Mouse (Mus musculus): ENCODE measurements around the gene Pafah1b3. TPM values are rescaled to one million over a fixed set of nuclear protein-coding genes. Genes with fewer than 3 reads are reported as not detected.
A peak's percentile ranks its signal among the peaks of the same experiment; 100 is the strongest.

The Pafah1b3 gene
- polyA plus RNA-seq, 1 experiment from 2014 or later: 198 TPM

DNA sequence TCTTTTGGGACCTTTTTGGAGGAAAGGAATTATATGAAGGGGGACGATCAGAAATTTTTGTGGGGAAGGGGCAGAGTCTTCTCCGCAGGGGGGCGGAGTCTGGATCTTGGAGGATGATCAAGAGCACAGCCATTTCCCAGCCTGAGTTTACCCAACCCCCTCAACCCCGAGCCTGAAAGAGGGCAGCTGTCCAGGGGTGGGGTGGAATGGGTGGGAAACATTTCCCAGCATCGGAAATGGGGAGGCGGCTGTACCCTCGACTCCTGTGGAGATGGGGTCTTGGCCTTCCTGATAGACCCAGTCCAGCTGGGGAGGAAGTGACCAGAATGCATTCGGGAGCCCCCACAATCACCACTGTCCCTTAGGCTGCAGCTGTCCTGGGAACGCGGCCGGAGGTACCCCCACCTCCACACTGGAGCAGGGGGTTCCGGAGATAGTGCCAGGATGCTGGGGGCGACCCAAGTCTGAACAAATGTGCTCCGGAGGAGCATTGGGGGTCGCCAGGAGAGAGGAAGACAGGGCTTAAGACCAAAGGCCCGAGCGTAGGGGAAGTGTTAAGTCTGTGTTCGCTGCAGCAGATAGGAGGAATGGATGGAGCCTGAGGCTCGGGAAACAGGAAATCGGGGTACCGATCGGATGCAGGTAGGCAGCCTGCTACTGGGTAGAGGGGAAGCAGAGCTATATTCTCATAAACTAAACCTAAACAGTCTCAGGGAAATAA lies 46.6 kb downstream of the Pafah1b3 start:
- peak overlapping the region; percentile 97 for H3K4me3 ChIP-seq (ENCODE audit: low read depth, low read length)
- peak overlapping the region; percentile 97 for H3K27ac ChIP-seq (ENCODE audit: low read depth)
- H3K36me3 ChIP-seq (ENCODE audit: control insufficient read depth, insufficient read depth, low read length): 0 out of 2 replicates have a peak, but pooled peaks cover 1% of the 10 kb centered on the region
- H3K9ac ChIP-seq (ENCODE audit: low read length): peak overlapping the region; percentile 97
- DNase-seq (ENCODE audit: low spot score) (peak; percentile 72), ATAC-seq (replicated peaks; ENCODE audit: low FRiP score, low TSS enrichment, low read depth) (peak; percentile 34)
- no peaks in the 10 kb centered on the region for H3K27me3 ChIP-seq (replicated peaks; ENCODE audit: control insufficient read depth, insufficient read depth, low read length)
- 5% methylated on average over 22 of the region's 22 CpGs for WGBS
- H3K4me1 ChIP-seq (replicated peaks; ENCODE audit: control insufficient read depth, insufficient read depth, low read length): peaks cover 31% of the 10 kb centered on the region
- peak overlapping the region; percentile 98 for H3K4me2 ChIP-seq (ENCODE audit: low read length)
- no peaks in the 10 kb centered on the region for H3K9me3 ChIP-seq (ENCODE audit: control insufficient read depth, low read length)

DNA sequence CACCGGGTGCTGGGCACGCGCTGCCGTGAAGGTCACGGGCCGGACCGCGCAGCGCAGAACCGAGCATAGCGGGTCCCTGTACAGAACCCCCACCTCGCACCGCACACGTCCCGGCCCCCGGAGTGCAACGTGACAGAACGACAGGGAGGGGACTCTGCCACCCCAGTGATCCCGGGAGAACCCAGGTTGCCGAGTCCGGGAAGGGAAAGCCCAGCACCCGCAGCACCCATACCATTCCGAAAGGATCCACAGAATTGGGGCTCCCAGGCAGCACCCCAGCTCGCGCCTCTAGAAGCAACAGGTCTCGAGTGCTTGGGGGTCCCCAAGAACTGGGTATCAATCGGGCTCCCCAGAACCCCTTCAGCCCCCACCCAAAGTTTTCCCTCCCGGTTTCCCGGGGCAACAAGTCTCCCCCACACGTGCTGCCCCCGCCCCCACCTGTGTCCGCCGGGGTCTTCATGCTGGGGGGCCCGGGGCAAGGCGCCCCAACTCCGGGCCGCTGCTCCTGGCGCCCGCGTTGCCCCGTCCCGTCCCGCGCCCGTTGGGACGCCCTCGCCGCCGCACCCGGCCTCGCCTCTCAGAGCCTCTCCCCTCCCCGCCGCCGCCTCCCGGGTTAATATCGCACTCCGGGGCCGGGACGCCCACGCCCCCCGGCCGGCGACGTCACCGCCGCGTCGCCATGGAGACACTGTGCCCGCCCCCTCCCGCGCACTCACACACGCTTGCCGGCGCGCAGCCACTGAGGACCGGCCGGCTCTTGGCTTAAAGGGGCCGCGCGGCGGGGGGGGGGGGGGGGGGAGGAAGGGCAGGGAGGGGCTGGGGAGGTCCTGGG lies 47.4 kb downstream of the Pafah1b3 start, which contains the start of gene Erf:
Erf (minus strand) TSS at position 621 of the 832 bp plus-strand sequence.
- H3K4me2 ChIP-seq (ENCODE audit: low read length): peak within 1 kb of the TSS; percentile 98
- H3K9me3 ChIP-seq (ENCODE audit: control insufficient read depth, low read length): no peaks in the 10 kb centered on the region
- H3K4me3 ChIP-seq (ENCODE audit: low read depth, low read length): peak within 1 kb of the TSS; percentile 97
- H3K27me3 ChIP-seq (replicated peaks; ENCODE audit: control insufficient read depth, insufficient read depth, low read length): no peaks in the 10 kb centered on the region
- ATAC-seq (replicated peaks; ENCODE audit: low FRiP score, low TSS enrichment, low read depth): peak; percentile 72
- peaks cover 36% of the 10 kb centered on the region for H3K4me1 ChIP-seq (replicated peaks; ENCODE audit: control insufficient read depth, insufficient read depth, low read length)
- DNase-seq (ENCODE audit: low spot score): peak; percentile 99
- under 1% methylated on average over 54 of the region's 81 CpGs for WGBS
- H3K36me3 ChIP-seq (ENCODE audit: control insufficient read depth, insufficient read depth, low read length): peaks cover 10% of the 10 kb centered on the region
- H3K9ac ChIP-seq (ENCODE audit: low read length): peak within 1 kb of the TSS; percentile 97
- peak within 1 kb of the TSS; percentile 97 for H3K27ac ChIP-seq (ENCODE audit: low read depth)

DNA sequence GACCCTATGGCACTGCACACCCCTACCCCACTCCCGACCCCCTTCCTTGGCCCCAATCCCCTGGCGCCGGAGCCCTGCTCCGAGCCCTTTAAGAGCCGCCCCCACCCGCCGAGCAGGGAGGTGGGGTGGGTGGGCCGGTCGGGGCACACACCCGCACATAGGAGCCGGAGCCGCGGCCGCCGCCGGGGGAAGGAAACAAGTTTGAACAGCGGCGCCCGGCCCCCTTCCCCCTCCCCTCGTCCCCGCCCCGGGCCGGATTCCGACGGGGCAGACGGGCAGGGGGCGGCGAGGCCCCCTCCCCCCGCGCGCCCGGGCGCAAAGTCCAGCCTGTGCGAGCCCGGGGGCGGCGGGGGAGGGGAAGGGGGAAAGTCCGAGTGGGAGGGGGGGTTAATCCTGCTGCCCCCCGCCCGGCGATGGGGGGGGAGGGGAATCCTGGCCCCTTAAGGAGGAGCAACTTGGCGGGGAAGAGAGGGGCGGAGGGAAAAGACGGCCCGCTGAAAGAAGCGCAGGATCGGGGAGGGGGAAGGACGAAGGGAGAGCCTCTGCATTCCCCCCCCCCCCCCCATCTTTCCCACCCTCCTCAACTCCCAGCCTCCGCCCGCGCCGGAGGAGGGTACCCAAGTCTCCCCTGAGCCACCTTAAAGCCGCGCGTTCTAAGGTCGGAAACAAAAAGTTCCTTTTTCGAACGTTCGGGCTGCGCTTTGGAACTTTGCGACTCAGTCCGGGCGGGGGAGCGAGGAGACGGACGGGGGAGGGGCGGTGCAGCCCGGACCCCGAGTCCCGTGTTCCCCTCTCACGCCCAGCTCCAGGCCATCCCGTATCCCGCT lies 48.3 kb downstream of the Pafah1b3 start:
- no peaks in the 10 kb centered on the region for H3K27me3 ChIP-seq (replicated peaks; ENCODE audit: control insufficient read depth, insufficient read depth, low read length)
- H3K4me3 ChIP-seq (ENCODE audit: low read depth, low read length): peak overlapping the region; percentile 97
- peak overlapping the region; percentile 98 for H3K4me2 ChIP-seq (ENCODE audit: low read length)
- WGBS: under 1% methylated on average over 48 of the region's 73 CpGs
- no peaks in the 10 kb centered on the region for H3K9me3 ChIP-seq (ENCODE audit: control insufficient read depth, low read length)
- H3K36me3 ChIP-seq (ENCODE audit: control insufficient read depth, insufficient read depth, low read length): peaks cover 18% of the 10 kb centered on the region
- peak; percentile 56 for ATAC-seq (replicated peaks; ENCODE audit: low FRiP score, low TSS enrichment, low read depth)
- H3K4me1 ChIP-seq (replicated peaks; ENCODE audit: control insufficient read depth, insufficient read depth, low read length): peaks cover 36% of the 10 kb centered on the region
- peak overlapping the region; percentile 97 for H3K9ac ChIP-seq (ENCODE audit: low read length)
- DNase-seq (ENCODE audit: low spot score): peak; percentile 90
- H3K27ac ChIP-seq (ENCODE audit: low read depth): peak overlapping the region; percentile 97

DNA sequence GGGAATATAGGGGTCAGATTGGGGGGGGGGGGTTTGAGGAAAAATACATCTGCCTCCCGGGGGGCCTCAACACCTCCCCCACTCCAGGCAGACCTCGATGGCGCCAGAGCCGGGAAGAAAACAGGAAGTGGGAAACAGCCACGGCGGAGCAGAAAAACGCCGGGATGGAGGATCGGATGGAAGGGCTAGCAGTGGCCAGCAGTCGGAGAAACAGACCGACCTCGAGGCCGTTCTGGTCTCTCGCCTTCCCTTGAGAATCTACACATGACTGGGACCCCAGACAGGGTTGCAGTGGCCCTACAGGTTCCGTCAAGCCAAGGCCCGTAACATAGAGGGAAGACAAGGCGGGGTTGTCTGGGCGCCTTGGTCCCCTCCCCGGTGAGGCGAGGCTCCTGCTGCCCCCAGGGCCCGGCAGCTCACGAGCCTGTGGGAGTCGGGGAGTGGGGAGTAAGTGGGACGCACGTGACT lies 48.9 kb downstream of the Pafah1b3 start:
- Histone ChIP-seq H3K4me1 (replicated peaks; ENCODE audit: control insufficient read depth, insufficient read depth, low read length) (peaks cover 36% of the 10 kb centered on the region), H3K36me3 (ENCODE audit: control insufficient read depth, insufficient read depth, low read length) (peaks cover 25% of the 10 kb centered on the region), H3K9me3 (ENCODE audit: control insufficient read depth, low read length) (no peaks in the 10 kb centered on the region), H3K4me2 (ENCODE audit: low read length) (peak overlapping the region; percentile 98), H3K4me3 (ENCODE audit: low read depth, low read length) (peak overlapping the region; percentile 97), H3K27me3 (replicated peaks; ENCODE audit: control insufficient read depth, insufficient read depth, low read length) (no peaks in the 10 kb centered on the region), H3K9ac (ENCODE audit: low read length) (peak overlapping the region; percentile 97), H3K27ac (ENCODE audit: low read depth) (peak overlapping the region; percentile 97)
- WGBS: 0% methylated on average over 25 of the region's 25 CpGs
- DNase-seq (ENCODE audit: low spot score) (peak; percentile 82), ATAC-seq (replicated peaks; ENCODE audit: low FRiP score, low TSS enrichment, low read depth) (no peak; the same call in none of the 2 replicates)

- DNase-seq (ENCODE audit: low spot score): peak; percentile 74
- 0 out of 2 replicates have a peak, but pooled peaks have one; percentile 6 for ATAC-seq (replicated peaks; ENCODE audit: low FRiP score, low TSS enrichment, low read depth)
- 2% methylated on average over 18 of the region's 18 CpGs for WGBS
Measured at GRCm38 (mm10) chr7:25248018-25248647, 49.7 kb downstream of the Pafah1b3 start.

DNA sequence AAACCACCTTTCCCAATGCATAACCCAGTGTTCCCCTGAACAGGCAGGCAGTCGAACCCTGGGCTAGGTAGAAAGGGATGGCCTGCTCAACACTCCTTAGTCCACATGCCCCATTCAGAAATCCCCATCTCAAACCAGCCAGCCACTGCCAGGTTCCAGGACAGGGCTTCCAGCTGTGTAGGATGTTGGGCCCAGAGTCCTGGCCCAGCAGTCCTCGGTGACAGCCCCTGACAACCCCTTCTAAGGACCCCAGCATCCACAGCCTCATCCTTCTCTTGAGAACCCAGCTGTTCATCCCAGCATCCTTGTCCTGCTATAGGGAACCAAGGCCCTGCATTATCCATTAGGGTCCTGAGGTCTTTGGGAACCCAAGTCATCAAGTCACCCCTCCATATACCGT lies 50.3 kb downstream of the Pafah1b3 start:
- WGBS: 16% methylated on average over 3 of the region's 3 CpGs
- Histone ChIP-seq H3K9ac (ENCODE audit: low read length) (peak overlapping the region; percentile 97), H3K36me3 (ENCODE audit: control insufficient read depth, insufficient read depth, low read length) (peaks cover 38% of the 10 kb centered on the region), H3K4me3 (ENCODE audit: low read depth, low read length) (peak overlapping the region; percentile 97), H3K9me3 (ENCODE audit: control insufficient read depth, low read length) (no peaks in the 10 kb centered on the region), H3K27ac (ENCODE audit: low read depth) (peak overlapping the region; percentile 97), H3K4me1 (replicated peaks; ENCODE audit: control insufficient read depth, insufficient read depth, low read length) (peaks cover 36% of the 10 kb centered on the region), H3K27me3 (replicated peaks; ENCODE audit: control insufficient read depth, insufficient read depth, low read length) (no peaks in the 10 kb centered on the region), H3K4me2 (ENCODE audit: low read length) (peak overlapping the region; percentile 98)
- ATAC-seq (replicated peaks; ENCODE audit: low FRiP score, low TSS enrichment, low read depth) (no peak), DNase-seq (ENCODE audit: low spot score) (no peak)

More at GRCm38 (mm10) chr7:25248018-25248647, 49.7 kb downstream of the Pafah1b3 start:
- H3K4me3 ChIP-seq (ENCODE audit: low read depth, low read length): peak overlapping the region; percentile 97
- H3K27ac ChIP-seq (ENCODE audit: low read depth): peak overlapping the region; percentile 97
- no peaks in the 10 kb centered on the region for H3K9me3 ChIP-seq (ENCODE audit: control insufficient read depth, low read length)
- no peaks in the 10 kb centered on the region for H3K27me3 ChIP-seq (replicated peaks; ENCODE audit: control insufficient read depth, insufficient read depth, low read length)
- H3K36me3 ChIP-seq (ENCODE audit: control insufficient read depth, insufficient read depth, low read length): peaks cover 31% of the 10 kb centered on the region
- peaks cover 36% of the 10 kb centered on the region for H3K4me1 ChIP-seq (replicated peaks; ENCODE audit: control insufficient read depth, insufficient read depth, low read length)
- peak overlapping the region; percentile 98 for H3K4me2 ChIP-seq (ENCODE audit: low read length)
- H3K9ac ChIP-seq (ENCODE audit: low read length): peak overlapping the region; percentile 97

GRCm38 (mm10) chr7:25246759-25247137 lies 51.0 kb downstream of the Pafah1b3 start:
- Histone ChIP-seq H3K27ac (ENCODE audit: low read depth) (peak overlapping the region; percentile 97; the same call in 1 of the 2 replicates), H3K36me3 (ENCODE audit: control insufficient read depth, insufficient read depth, low read length) (peaks cover 44% of the 10 kb centered on the region), H3K4me1 (replicated peaks; ENCODE audit: control insufficient read depth, insufficient read depth, low read length) (peaks cover 33% of the 10 kb centered on the region), H3K27me3 (replicated peaks; ENCODE audit: control insufficient read depth, insufficient read depth, low read length) (no peaks in the 10 kb centered on the region), H3K4me3 (ENCODE audit: low read depth, low read length) (peak overlapping the region; percentile 97; the same call in 1 of the 2 replicates), H3K9ac (ENCODE audit: low read length) (peak overlapping the region; percentile 97), H3K9me3 (ENCODE audit: control insufficient read depth, low read length) (no peaks in the 10 kb centered on the region), H3K4me2 (ENCODE audit: low read length) (peak overlapping the region; percentile 98)
- 49% methylated on average over 4 of the region's 4 CpGs for WGBS
- DNase-seq (ENCODE audit: low spot score): no peak
- ATAC-seq (replicated peaks; ENCODE audit: low FRiP score, low TSS enrichment, low read depth): no peak
